Comparison of ENCODE assay signal across 16 mouse cellular contexts in genomic region chr17:25765886-25766285, GRCm38 (mm10). TPM values are rescaled to one million over a fixed set of nuclear protein-coding genes. Genes with fewer than 3 reads are reported as not detected.
A peak's percentile ranks its signal among the peaks of the same experiment; 100 is the strongest.
DNase-seq lines count a peak whose midpoint lies in the region; ATAC-seq lines count a peak whose summit lies in the region.
"Had no signal": no experiment of that assay in that cellular context is flagged by ENCODE, and none has a peak within 500 bp of the region (broad histone marks: within the 10 kb centered on the region; RNA-seq: fewer than 3 reads in every experiment).

No protein-coding gene starts in this region.

- ATAC-seq in midbrain, embryonic 14.5 days (ENCODE audit: low FRiP score, low TSS enrichment) = no peak
- ATAC-seq in midbrain, embryonic 15.5 days (replicated peaks) = no peak
- ATAC-seq in forebrain, embryonic 13.5 days = peak; percentile 74; the same call in 1 of the 2 replicates

- H3K27me3 ChIP-seq in midbrain, embryonic 14.5 days (ENCODE audit: control insufficient read depth, insufficient read depth, low read length) = no peaks in the 10 kb centered on the region
- H3K27me3 ChIP-seq in midbrain, embryonic 15.5 days (replicated peaks) = peaks cover 3% of the 10 kb centered on the region; the same call in 1 of the 2 replicates
- H3K27me3 ChIP-seq in forebrain, embryonic 13.5 days = peaks cover 14% of the 10 kb centered on the region

- intact Hi-C loops in gastrocnemius, postnatal 36 days (cut with DNase I) = no loop called here

- H3K36me3 ChIP-seq in midbrain, embryonic 14.5 days (ENCODE audit: control insufficient read depth, insufficient read depth, low read length) = no peaks in the 10 kb centered on the region
- no peaks in the 10 kb centered on the region for H3K36me3 ChIP-seq in midbrain, embryonic 15.5 days (replicated peaks)
- no peaks in the 10 kb centered on the region for H3K36me3 ChIP-seq in forebrain, embryonic 13.5 days (ENCODE audit: poor library complexity, severe bottlenecking)

- no peaks in the 10 kb centered on the region for H3K9me3 ChIP-seq in midbrain, embryonic 14.5 days (ENCODE audit: control insufficient read depth, low read length)
- no peaks in the 10 kb centered on the region for H3K9me3 ChIP-seq in midbrain, embryonic 15.5 days
- H3K9me3 ChIP-seq in forebrain, embryonic 13.5 days (replicated peaks) = no peaks in the 10 kb centered on the region

- DNase-seq in midbrain, embryonic 14.5 days = peak; percentile 57
- DNase-seq in embryo, embryonic 11 days = peak; percentile 60
- DNase-seq in retina, postnatal 1 day = peak; percentile 97
- no peak for DNase-seq in kidney, postnatal 4 days
- DNase-seq in gastrocnemius, postnatal 36 days = no peak
- DNase-seq: gastrocnemius, adult 2 months; kidney, adult 8-10 months; kidney, postnatal 36 days; lung, embryonic 14.5 days; thymus, adult 2 months had no signal

- no peaks in the 10 kb centered on the region for H3K4me1 ChIP-seq in midbrain, embryonic 14.5 days (ENCODE audit: control insufficient read depth, insufficient read depth, low read length)
- no peaks in the 10 kb centered on the region for H3K4me1 ChIP-seq in midbrain, embryonic 15.5 days
- peaks cover 10% of the 10 kb centered on the region for H3K4me1 ChIP-seq in forebrain, embryonic 13.5 days

- WGBS in midbrain, embryonic 14.5 days = 52% methylated on average over 5 of the region's 5 CpGs
- WGBS in midbrain, embryonic 15.5 days = 48% methylated on average over 5 of the region's 5 CpGs
- WGBS in forebrain, embryonic 13.5 days = 14% methylated on average over 5 of the region's 5 CpGs

- no peak overlapping the region for H3K9ac ChIP-seq in midbrain, embryonic 14.5 days (replicated peaks; ENCODE audit: low read length)
- H3K9ac ChIP-seq in midbrain, embryonic 15.5 days = no peak overlapping the region
- 0 out of 2 replicates have a peak overlapping the region, but pooled peaks have one; percentile 1 for H3K9ac ChIP-seq in forebrain, embryonic 13.5 days
- H3K9ac ChIP-seq: lung, embryonic 14.5 days had no signal

- H3K4me3 ChIP-seq in midbrain, embryonic 14.5 days (replicated peaks; ENCODE audit: low read depth, low read length) = no peak overlapping the region
- no peak overlapping the region for H3K4me3 ChIP-seq in midbrain, embryonic 15.5 days
- H3K4me3 ChIP-seq in forebrain, embryonic 13.5 days = no peak overlapping the region
- H3K4me3 ChIP-seq: gastrocnemius, adult 2 months had no signal

- no peak overlapping the region for H3K4me2 ChIP-seq in midbrain, embryonic 14.5 days (ENCODE audit: low read length)
- H3K4me2 ChIP-seq in midbrain, embryonic 15.5 days = no peak overlapping the region
- no peak overlapping the region for H3K4me2 ChIP-seq in forebrain, embryonic 13.5 days
- H3K4me2 ChIP-seq: liver, embryonic 11.5 days; lung, embryonic 14.5 days had no signal

- H3K27ac ChIP-seq in midbrain, embryonic 14.5 days (replicated peaks; ENCODE audit: low read depth, low read length) = no peak overlapping the region
- no peak overlapping the region for H3K27ac ChIP-seq in midbrain, embryonic 15.5 days
- no peak overlapping the region for H3K27ac ChIP-seq in forebrain, embryonic 13.5 days
- H3K27ac ChIP-seq: gastrocnemius, adult 2 months had no signal

RNA-seq across cellular contexts. Expression of gene Narfl, which starts 7.7 kb away (rescaled TPM):
- 32.7 and 33.3 TPM in 2 replicates for polyA plus RNA-seq in midbrain, embryonic 14.5 days (2014; fragmentation: Nextera tagmentation; extraction: Ambion mirVana)
- 30.3 and 32.6 TPM in 2 replicates for polyA plus RNA-seq in midbrain, embryonic 15.5 days (2015; fragmentation: Nextera tagmentation; extraction: Ambion mirVana)
- polyA plus RNA-seq in forebrain, embryonic 13.5 days (2015; fragmentation: Nextera tagmentation; extraction: Ambion mirVana) = 26.4 and 27.3 TPM in 2 replicates
- 10 to 100 TPM; 26.0 to 30.5 TPM for total RNA-seq in gastrocnemius, postnatal 36 days (2021)

RNA-seq across cellular contexts. Expression of gene Msln, which starts 11.7 kb away (rescaled TPM):
- polyA plus RNA-seq in midbrain, embryonic 14.5 days (2014; fragmentation: Nextera tagmentation; extraction: Ambion mirVana) = 0.72 TPM in 1 of 2 replicates, not detected in the other
- 0.32 and 0.43 TPM in 2 replicates for polyA plus RNA-seq in midbrain, embryonic 15.5 days (2015; fragmentation: Nextera tagmentation; extraction: Ambion mirVana)
- 0.18 TPM in 1 of 2 replicates, not detected in the other for polyA plus RNA-seq in forebrain, embryonic 13.5 days (2015; fragmentation: Nextera tagmentation; extraction: Ambion mirVana)
- total RNA-seq in gastrocnemius, postnatal 36 days (2021) = under 1 TPM in 1 of 2 experiments, not detected in 1; 0.44 TPM
- total RNA-seq: CH12.LX; common myeloid progenitor, adult 5-6 weeks had no signal

RNA-seq across cellular contexts. Expression of gene Haghl, which starts 19.6 kb away (rescaled TPM):
- polyA plus RNA-seq in midbrain, embryonic 14.5 days (2014; fragmentation: Nextera tagmentation; extraction: Ambion mirVana) = 155 and 181 TPM in 2 replicates
- 160 TPM in 2 replicates for polyA plus RNA-seq in midbrain, embryonic 15.5 days (2015; fragmentation: Nextera tagmentation; extraction: Ambion mirVana)
- polyA plus RNA-seq in forebrain, embryonic 13.5 days (2015; fragmentation: Nextera tagmentation; extraction: Ambion mirVana) = 108 and 127 TPM in 2 replicates
- 10 to 100 TPM in 1 of 2 experiments, 1 to 10 TPM in 1; 8.7 to 10.1 TPM for total RNA-seq in gastrocnemius, postnatal 36 days (2021)

RNA-seq across cellular contexts. Expression of gene Ccdc78, which starts 20.5 kb away (rescaled TPM):
- 0.18 and 0.20 TPM in 2 replicates for polyA plus RNA-seq in midbrain, embryonic 14.5 days (2014; fragmentation: Nextera tagmentation; extraction: Ambion mirVana)
- 0.24 and 0.44 TPM in 2 replicates for polyA plus RNA-seq in midbrain, embryonic 15.5 days (2015; fragmentation: Nextera tagmentation; extraction: Ambion mirVana)
- polyA plus RNA-seq in forebrain, embryonic 13.5 days (2015; fragmentation: Nextera tagmentation; extraction: Ambion mirVana) = 0.21 and 0.23 TPM in 2 replicates
- not detected for total RNA-seq in gastrocnemius, postnatal 36 days (2021)
- total RNA-seq: common myeloid progenitor, adult 5-6 weeks; gastrocnemius, adult 2 months; left cerebral cortex, postnatal 14 days had no signal

RNA-seq across cellular contexts. Expression of gene Fam173a, which starts 26.8 kb away (rescaled TPM):
- 89.0 and 103 TPM in 2 replicates for polyA plus RNA-seq in midbrain, embryonic 14.5 days (2014; fragmentation: Nextera tagmentation; extraction: Ambion mirVana)
- 92.6 and 93.7 TPM in 2 replicates for polyA plus RNA-seq in midbrain, embryonic 15.5 days (2015; fragmentation: Nextera tagmentation; extraction: Ambion mirVana)
- polyA plus RNA-seq in forebrain, embryonic 13.5 days (2015; fragmentation: Nextera tagmentation; extraction: Ambion mirVana) = 75.5 and 84.8 TPM in 2 replicates
- total RNA-seq in gastrocnemius, postnatal 36 days (2021) = 10 to 100 TPM; 34.8 to 38.9 TPM

Comparison
In these comparisons a context has a peak if more than half of its experiments do, and no peak if none do; other contexts are left out.
1. DNase-seq: peak in midbrain, embryonic 14.5 days (single experiment), embryo, embryonic 11 days (single experiment) and retina, postnatal 1 day (single experiment); none in kidney, postnatal 4 days (0 of 2) and gastrocnemius, postnatal 36 days (0 of 2).